Mouse (Mus musculus): ENCODE measurements around the gene Ahcyl1.

Ahcyl1 gene

DNA sequence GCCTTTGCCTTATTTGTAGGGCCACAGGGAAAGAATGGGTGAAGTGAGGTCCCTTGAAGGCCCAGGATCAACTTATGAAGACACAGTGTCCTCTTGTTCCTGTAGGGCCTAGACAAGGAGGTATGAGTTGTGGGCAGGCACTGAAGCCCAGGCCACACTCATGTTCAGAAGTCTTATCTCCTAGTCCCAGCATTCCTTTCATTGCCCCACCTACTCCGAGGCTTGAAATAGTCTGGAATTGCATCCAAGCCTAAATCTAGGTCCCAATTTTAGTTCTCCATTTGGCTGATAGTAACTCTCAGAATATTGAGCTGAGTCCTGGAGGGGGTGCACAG, 8.0 kb upstream of the Ahcyl1 start:
- CTCF ChIA-PET = no interaction called here

GRCm38 (mm10) chr3:107703675-107704370, 7.5 kb upstream of the Ahcyl1 start:
- CTCF ChIA-PET = no interaction called here

- CTCF ChIA-PET = no interaction called here
Observed at GRCm38 (mm10) chr3:107701767-107702394, 5.5 kb upstream of the Ahcyl1 start.

- CTCF ChIA-PET = no interaction called here
Observed at GRCm38 (mm10) chr3:107700625-107701024, 4.3 kb upstream of the Ahcyl1 start.

DNA sequence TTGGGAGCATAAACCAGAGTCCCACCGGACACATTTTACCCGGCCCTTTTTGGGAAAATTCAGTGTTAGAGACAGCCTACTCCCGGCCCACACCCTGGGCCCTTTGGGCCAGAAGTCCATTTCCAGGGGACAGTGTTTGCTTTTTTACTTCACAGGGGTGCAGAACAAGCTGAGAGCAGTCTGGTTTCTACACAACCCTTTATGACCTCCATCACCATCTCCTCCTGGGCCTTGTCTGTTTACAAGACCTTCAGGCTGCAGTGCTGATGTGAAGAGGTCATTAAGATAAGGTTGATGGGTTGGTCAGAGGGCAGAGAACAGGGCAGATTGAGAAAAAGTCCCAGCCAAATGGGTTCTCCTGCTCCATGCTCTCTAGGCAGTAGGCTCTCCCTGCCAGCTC, 550 bp upstream of the Ahcyl1 start:
- CTCF ChIA-PET = no interaction called here

GRCm38 (mm10) chr3:107695219-107695947, 977 bp downstream of the Ahcyl1 start:
- CTCF ChIA-PET = interaction anchor here (0.5 to 1.2 kb wide), 4 partner anchors 169 to 1820 kb away, joined by 3 to 7 read pairs (median 4); no protein-coding TSS in a partner anchor

GRCm38 (mm10) chr3:107694256-107694900, 2.0 kb downstream of the Ahcyl1 start:
- CTCF ChIA-PET = no interaction called here

DNA sequence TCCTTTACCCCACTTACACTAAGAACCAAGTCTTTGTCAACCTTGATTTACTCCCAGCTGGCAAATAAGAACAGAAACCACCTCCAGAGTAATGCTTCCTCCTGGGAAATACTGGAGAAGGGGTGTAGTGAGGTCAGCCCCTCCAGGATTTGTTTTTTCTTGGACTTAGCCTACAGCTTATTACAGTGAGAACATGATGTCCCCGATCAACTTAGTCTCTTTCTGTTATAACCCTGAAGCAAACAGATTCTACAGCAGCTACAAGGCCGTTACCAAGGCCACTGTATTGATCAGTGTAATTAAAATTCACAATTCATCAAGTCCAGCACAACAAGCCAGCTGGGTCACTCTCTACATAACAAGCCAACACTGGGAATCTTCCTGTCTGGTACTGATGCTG, 6.0 kb downstream of the Ahcyl1 start:
- CTCF ChIA-PET = interaction anchor here (0.5 kb wide), 1 partner anchor 965 kb away, joined by 3 read pairs; no protein-coding TSS in a partner anchor

GRCm38 (mm10) chr3:107689245-107689644, 7.1 kb downstream of the Ahcyl1 start:
- CTCF ChIA-PET = no interaction called here

- CTCF ChIA-PET = interaction anchor here (0.6 kb wide), 1 partner anchor 9 kb away, joined by 8 read pairs; no protein-coding TSS in a partner anchor
Observed at GRCm38 (mm10) chr3:107688236-107688635, 8.1 kb downstream of the Ahcyl1 start.

DNA sequence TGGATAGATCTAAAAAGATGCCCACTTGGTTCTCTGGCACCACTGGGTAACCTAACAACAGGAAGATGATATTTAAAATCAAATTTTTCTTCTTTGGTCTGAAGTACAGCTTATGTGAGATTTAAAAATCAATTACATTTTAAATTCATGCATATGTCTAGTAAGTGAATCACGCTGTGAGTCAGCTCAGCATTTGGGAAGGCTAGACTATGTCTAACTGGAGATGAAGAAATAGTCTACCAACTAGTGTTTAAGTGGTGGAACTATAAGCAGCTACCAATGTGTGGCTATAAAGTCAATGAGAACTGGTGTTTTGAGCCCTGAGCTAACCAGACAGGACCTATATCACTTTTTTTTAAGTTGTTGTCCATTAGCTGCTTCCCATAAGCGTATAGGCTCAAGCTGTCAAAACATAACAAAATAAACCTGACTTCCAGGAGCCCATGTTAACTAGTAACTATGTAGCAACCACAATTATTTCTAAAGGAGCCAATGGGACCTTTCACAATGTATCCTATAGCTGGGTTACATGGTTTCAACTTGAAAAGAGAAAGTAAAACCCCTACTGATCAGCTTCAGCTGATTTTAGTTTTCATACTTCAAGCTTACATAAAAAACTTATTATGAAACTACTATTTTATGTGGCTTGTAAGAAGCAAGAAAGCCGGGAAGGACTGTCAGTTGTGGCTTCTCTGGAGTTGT, 9.9 kb downstream of the Ahcyl1 start:
- CTCF ChIA-PET = no interaction called here

GRCm38 (mm10) chr3:107685652-107686051, 10.7 kb downstream of the Ahcyl1 start:
- CTCF ChIA-PET = no interaction called here

DNA sequence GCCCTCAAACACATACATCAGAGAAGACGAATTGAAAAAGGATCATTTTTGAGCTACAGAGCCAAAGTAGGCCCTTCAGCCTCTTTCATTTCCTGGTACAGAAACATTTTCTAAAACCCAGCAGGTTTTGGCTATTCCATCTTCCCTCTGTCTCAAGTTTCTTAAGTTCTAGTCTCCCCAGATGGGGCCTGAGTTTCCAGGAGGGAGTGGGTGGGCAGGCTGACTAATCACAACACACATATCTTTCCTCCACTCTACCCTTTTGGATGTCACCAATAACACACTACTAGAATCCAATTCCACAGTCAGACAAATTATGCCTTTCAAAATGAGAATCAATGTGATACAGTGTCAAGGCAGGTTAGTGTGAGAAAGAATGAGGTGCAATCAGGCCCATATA, 12.8 kb downstream of the Ahcyl1 start:
- CTCF ChIA-PET = no interaction called here

- CTCF ChIA-PET = no interaction called here
Observed at GRCm38 (mm10) chr3:107680790-107681576, 15.4 kb downstream of the Ahcyl1 start.

- CTCF ChIA-PET = no interaction called here
Observed at GRCm38 (mm10) chr3:107671509-107671908, 24.9 kb downstream of the Ahcyl1 start.

GRCm38 (mm10) chr3:107670500-107670899, 25.9 kb downstream of the Ahcyl1 start:
- CTCF ChIA-PET = no interaction called here

DNA sequence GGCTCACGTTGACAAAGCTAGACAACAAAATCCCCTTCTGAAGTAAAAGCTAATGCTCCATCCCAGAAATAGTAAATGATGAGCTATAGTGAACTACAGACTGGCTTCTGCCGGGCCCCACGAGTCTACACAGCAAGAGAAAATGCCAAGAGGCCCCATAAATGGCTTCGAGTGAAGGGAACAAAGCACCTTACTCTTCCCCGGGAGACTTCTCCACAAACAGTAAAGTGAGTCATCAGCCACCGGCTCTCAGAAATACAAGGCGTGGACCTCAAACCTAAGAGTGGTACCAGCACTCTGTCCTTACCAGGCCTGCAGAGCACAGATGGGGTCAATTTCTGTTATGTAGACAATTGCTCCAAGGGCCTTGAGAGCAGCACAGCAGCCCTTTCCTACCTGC, 27.6 kb downstream of the Ahcyl1 start:
- CTCF ChIA-PET = no interaction called here

- CTCF ChIA-PET = no interaction called here
Observed at GRCm38 (mm10) chr3:107667426-107667825, 28.9 kb downstream of the Ahcyl1 start.

DNA sequence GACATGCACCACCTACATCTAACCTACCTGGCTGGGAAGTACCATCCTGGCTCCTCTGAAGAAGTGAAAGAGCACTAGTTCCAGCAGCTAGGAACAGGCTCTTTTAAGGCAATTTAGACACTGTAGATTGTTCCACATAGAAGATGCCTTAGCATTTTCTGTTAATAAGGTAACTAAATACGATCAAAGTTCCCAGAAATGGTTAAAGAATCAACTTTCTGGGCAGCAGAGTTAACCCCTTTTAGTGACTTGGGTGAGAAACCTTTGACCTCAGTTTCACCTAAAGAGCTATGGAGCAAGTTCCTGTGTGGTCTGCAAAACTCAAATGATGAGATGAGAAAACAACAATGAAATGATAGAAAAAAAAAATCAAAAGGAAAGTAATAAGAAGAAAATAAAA, 31.7 kb downstream of the Ahcyl1 start:
- CTCF ChIA-PET = interaction anchor here (0.6 to 0.7 kb wide), 2 partner anchors 95 to 187 kb away, joined by 3 to 8 read pairs; no protein-coding TSS in a partner anchor

- CTCF ChIA-PET = interaction anchor here (0.5 kb wide), 1 partner anchor 254 kb away, joined by 4 read pairs; no protein-coding TSS in a partner anchor
Observed at GRCm38 (mm10) chr3:107659000-107659399, 37.4 kb downstream of the Ahcyl1 start.

GRCm38 (mm10) chr3:107656888-107657287, 39.5 kb downstream of the Ahcyl1 start:
- CTCF ChIA-PET = no interaction called here

All from spleen, embryonic (tissue).